10 mouse cellular contexts compared by ENCODE assay signal in genomic region chr11:84529797-84530703, GRCm38 (mm10). TPM values are rescaled to one million over a fixed set of nuclear protein-coding genes. Genes with fewer than 3 reads are reported as not detected.
A peak's percentile ranks its signal among the peaks of the same experiment; 100 is the strongest.
DNase-seq lines count a peak whose midpoint lies in the region; ATAC-seq and TF ChIP-seq lines count a peak whose summit lies in the region.
"Had no signal": no experiment of that assay in that cellular context is flagged by ENCODE, and none has a peak within 500 bp of the region (broad histone marks: within the 10 kb centered on the region; RNA-seq: fewer than 3 reads in every experiment).

No protein-coding gene starts in this region.

- peaks cover 42% of the 10 kb centered on the region for H3K4me1 ChIP-seq in heart, embryonic 10.5 days
- peaks cover 19% of the 10 kb centered on the region for H3K4me1 ChIP-seq in kidney, embryonic 14.5 days (ENCODE audit: control insufficient read depth, insufficient read depth, low read length)
- H3K4me1 ChIP-seq in midbrain, embryonic 12.5 days = peaks cover 32% of the 10 kb centered on the region
- 0 out of 2 replicates have a peak, but pooled peaks cover 3% of the 10 kb centered on the region for H3K4me1 ChIP-seq in intestine, postnatal 0 days (replicated peaks; ENCODE audit: control insufficient read depth, insufficient read depth, low read length)

- no peak for ATAC-seq in kidney, embryonic 14.5 days (ENCODE audit: low FRiP score, low TSS enrichment)
- no peak for ATAC-seq in midbrain, embryonic 12.5 days (ENCODE audit: low FRiP score, low read depth)
- ATAC-seq in intestine, postnatal 0 days = no peak

- H3K4me2 ChIP-seq in kidney, embryonic 14.5 days (replicated peaks; ENCODE audit: low read depth, low read length) = peak overlapping the region; percentile 69; the same call in 1 of the 2 replicates
- peak overlapping the region; percentile 82 for H3K4me2 ChIP-seq in midbrain, embryonic 12.5 days (replicated peaks)
- H3K4me2 ChIP-seq in intestine, postnatal 0 days (replicated peaks; ENCODE audit: low read depth) = no peak overlapping the region

- DNase-seq in heart, embryonic 10.5 days (ENCODE audit: low spot score) = peak; percentile 58
- no peak for DNase-seq in heart, adult 18-20 months
- peak; percentile 90 for DNase-seq in brain, embryonic 14.5 days (ENCODE audit: low read depth)
- DNase-seq in gastrocnemius, adult 2 months = no peak
- no peak for DNase-seq in T-cell, adult 2 months (ENCODE audit: low spot score)

- no peak overlapping the region for H3K9ac ChIP-seq in kidney, embryonic 14.5 days (ENCODE audit: low read depth, low read length)
- peak overlapping the region; percentile 79 for H3K9ac ChIP-seq in midbrain, embryonic 12.5 days (replicated peaks)
- H3K9ac ChIP-seq in intestine, postnatal 0 days (ENCODE audit: low read depth, low read length) = no peak overlapping the region

- no peaks in the 10 kb centered on the region for H3K36me3 ChIP-seq in heart, embryonic 10.5 days
- H3K36me3 ChIP-seq in kidney, embryonic 14.5 days (ENCODE audit: control insufficient read depth, insufficient read depth, low read length) = no peaks in the 10 kb centered on the region; the same call in 1 of the 2 replicates
- no peaks in the 10 kb centered on the region for H3K36me3 ChIP-seq in midbrain, embryonic 12.5 days
- no peaks in the 10 kb centered on the region for H3K36me3 ChIP-seq in intestine, postnatal 0 days (ENCODE audit: control insufficient read depth, insufficient read depth)

- peaks cover 91% of the 10 kb centered on the region for H3K27me3 ChIP-seq in heart, embryonic 10.5 days (ENCODE audit: insufficient read depth, poor library complexity, severe bottlenecking)
- peaks cover 73% of the 10 kb centered on the region for H3K27me3 ChIP-seq in kidney, embryonic 14.5 days (ENCODE audit: control insufficient read depth, insufficient read depth, low read length)
- peaks cover 100% of the 10 kb centered on the region for H3K27me3 ChIP-seq in midbrain, embryonic 12.5 days
- H3K27me3 ChIP-seq in intestine, postnatal 0 days (replicated peaks; ENCODE audit: control insufficient read depth, insufficient read depth, low read length) = peaks cover 72% of the 10 kb centered on the region

- H3K4me3 ChIP-seq in heart, embryonic 10.5 days = no peak overlapping the region
- H3K4me3 ChIP-seq in kidney, embryonic 14.5 days (ENCODE audit: low read length) = no peak overlapping the region
- peak overlapping the region; percentile 57 for H3K4me3 ChIP-seq in midbrain, embryonic 12.5 days
- no peak overlapping the region for H3K4me3 ChIP-seq in intestine, postnatal 0 days (ENCODE audit: low read depth, low read length)
- no peak overlapping the region for H3K4me3 ChIP-seq in gastrocnemius, adult 2 months

- H3K27ac ChIP-seq in heart, embryonic 10.5 days = no peak overlapping the region
- H3K27ac ChIP-seq in kidney, embryonic 14.5 days (ENCODE audit: low read depth, low read length) = no peak overlapping the region
- H3K27ac ChIP-seq in midbrain, embryonic 12.5 days (replicated peaks) = peak overlapping the region; percentile 77; the same call in 1 of the 2 replicates
- H3K27ac ChIP-seq in intestine, postnatal 0 days (ENCODE audit: low read depth, low read length) = no peak overlapping the region
- H3K27ac ChIP-seq in gastrocnemius, adult 2 months = no peak overlapping the region

- no peaks in the 10 kb centered on the region for H3K9me3 ChIP-seq in heart, embryonic 10.5 days
- no peaks in the 10 kb centered on the region for H3K9me3 ChIP-seq in kidney, embryonic 14.5 days (ENCODE audit: control insufficient read depth, low read length)
- H3K9me3 ChIP-seq in midbrain, embryonic 12.5 days = no peaks in the 10 kb centered on the region
- H3K9me3 ChIP-seq in intestine, postnatal 0 days (ENCODE audit: control insufficient read depth) = no peaks in the 10 kb centered on the region

- intact Hi-C loops in gastrocnemius, adult 2 months (cut with DNase I) = no loop called here

- TF ChIP-seq CTCF in brain, embryonic 14.5 days (IDR thresholded peaks at IDR 0.05; ENCODE audit: borderline replicate concordance, extremely low read depth, insufficient read depth, insufficient read length) = no peak
- no peak for TF ChIP-seq CTCF in intestine, postnatal 0 days (IDR thresholded peaks at IDR 0.05; ENCODE audit: low read depth)
- no peak for TF ChIP-seq CTCF in gastrocnemius, adult 2 months (IDR thresholded peaks at IDR 0.05)

- no peak for TF ChIP-seq POLR2A in brain, embryonic 14.5 days (IDR thresholded peaks at IDR 0.05; ENCODE audit: borderline replicate concordance, extremely low read depth, insufficient read depth, insufficient read length, poor library complexity, severe bottlenecking)

- 9% methylated on average over 14 of the region's 14 CpGs for WGBS in heart, embryonic 10.5 days
- WGBS in kidney, embryonic 14.5 days = 12% methylated on average over 14 of the region's 14 CpGs
- WGBS in midbrain, embryonic 12.5 days = 7% methylated on average over 14 of the region's 14 CpGs
- 22% methylated on average over 14 of the region's 14 CpGs for WGBS in intestine, postnatal 0 days

RNA-seq across cellular contexts. Expression of gene Lhx1, which starts 4.7 kb away (rescaled TPM):
- polyA plus RNA-seq in heart, embryonic 10.5 days (2016; fragmentation: Nextera tagmentation; extraction: Ambion mirVana) = 0.09 TPM in 1 of 2 replicates, not detected in the other
- total RNA-seq in heart, adult 18-20 months (2021) = not detected
- 36.2 and 64.4 TPM in 2 replicates for polyA plus RNA-seq in brain, embryonic 14.5 days (2012; rRNA removed)
- 40.0 and 41.0 TPM in 2 replicates for polyA plus RNA-seq in kidney, embryonic 14.5 days (2014; fragmentation: Nextera tagmentation; extraction: Ambion mirVana)
- polyA plus RNA-seq in midbrain, embryonic 12.5 days (2016; fragmentation: Nextera tagmentation; extraction: Ambion mirVana) = 50.5 and 55.0 TPM in 2 replicates
- 0.16 and 0.25 TPM in 2 replicates for polyA plus RNA-seq in intestine, postnatal 0 days (2015; fragmentation: Nextera tagmentation; extraction: Ambion mirVana)
- total RNA-seq in gastrocnemius, adult 2 months (2021) = not detected
- polyA plus RNA-seq: heart, embryonic 16.5 days; spleen, adult 2 months had no signal

RNA-seq across cellular contexts. Expression of gene Aatf, which starts 16.7 kb away (rescaled TPM):
- polyA plus RNA-seq in heart, embryonic 10.5 days (2016; fragmentation: Nextera tagmentation; extraction: Ambion mirVana) = 33.3 and 45.3 TPM in 2 replicates
- 10 to 100 TPM; 14.1 to 15.8 TPM for total RNA-seq in heart, adult 18-20 months (2021)
- 7.1 and 14.6 TPM in 2 replicates for polyA plus RNA-seq in brain, embryonic 14.5 days (2012; rRNA removed)
- polyA plus RNA-seq in kidney, embryonic 14.5 days (2014; fragmentation: Nextera tagmentation; extraction: Ambion mirVana) = 49.5 and 60.6 TPM in 2 replicates
- polyA plus RNA-seq in midbrain, embryonic 12.5 days (2016; fragmentation: Nextera tagmentation; extraction: Ambion mirVana) = 56.6 and 58.8 TPM in 2 replicates
- polyA plus RNA-seq in intestine, postnatal 0 days (2015; fragmentation: Nextera tagmentation; extraction: Ambion mirVana) = 25.6 and 26.6 TPM in 2 replicates
- total RNA-seq in gastrocnemius, adult 2 months (2021) = 10 to 100 TPM; 13.1 to 13.2 TPM

Comparison
In these comparisons a context has a peak if more than half of its experiments do, and no peak if none do; other contexts are left out.
1. DNase-seq: peak in heart, embryonic 10.5 days (single experiment) and brain, embryonic 14.5 days (single experiment); none in heart, adult 18-20 months (0 of 2), gastrocnemius, adult 2 months (single experiment) and T-cell, adult 2 months (single experiment).
2. RNA of gene Lhx1, which starts 4.7 kb away (polyA plus RNA-seq): 36.2 to 64.4 TPM in brain, embryonic 14.5 days, 50.5 to 55.0 TPM in midbrain, embryonic 12.5 days and 40.0 to 41.0 TPM in kidney, embryonic 14.5 days; 0.16 to 0.25 TPM in intestine, postnatal 0 days and 0.09 TPM in heart, embryonic 10.5 days; every median in the first group is over 10 times any median in the second.